Mouse (Mus musculus) heart, postnatal 0 days (tissue): ENCODE measurements around the gene Ggt7. TPM values are rescaled to one million over a fixed set of nuclear protein-coding genes. Genes with fewer than 3 reads are reported as not detected.
"Not testable (repeated sequence)": the region's sequence is repeated elsewhere in the genome, so short reads cannot be mapped to it uniquely, and the experiment has no call there.

Experiments
- ATAC-seq: fragments of 200-750 bp; cut with Nextera tagmentation; 2 replicates; pipeline ENCODE4 v1.8.0; 2017; ENCODE audit warnings: low read depth, moderate number of reproducible peaks, moderate library complexity; ENCODE audit not compliant: insufficient read depth
- DNase-seq: peaks from one replicate; pipeline ENCODE4 v3.0.0-alpha.2; 2016; ENCODE audit warnings: low spot score
- H3K27ac ChIP-seq: fragments of 300-500 bp; sonication (generic); 2 replicates; pipeline ENCODE4 v1.5.1; 2014; ENCODE audit warnings: low read depth, mild to moderate bottlenecking
- H3K27me3 ChIP-seq: fragments of 300-500 bp; sonication (generic); 2 replicates; pipeline ENCODE4 v1.6.1; 2014; ENCODE audit warnings: low read length, mixed read lengths; ENCODE audit not compliant: control insufficient read depth, insufficient read depth
- H3K36me3 ChIP-seq: fragments of 300-500 bp; sonication (generic); replicated peaks from 2 replicates; pipeline ENCODE4 v1.6.1; 2014; ENCODE audit warnings: low read length, mixed read lengths; ENCODE audit not compliant: control insufficient read depth, insufficient read depth
- H3K4me1 ChIP-seq: fragments of 300-500 bp; sonication (generic); 2 replicates; pipeline ENCODE4 v1.6.1; 2014; ENCODE audit warnings: antibody characterized with exemption; ENCODE audit not compliant: control insufficient read depth, insufficient read depth
- H3K4me2 ChIP-seq: fragments of 300-500 bp; sonication (generic); 2 replicates; pipeline ENCODE4 v1.6.1; 2014; ENCODE audit warnings: low read depth, mild to moderate bottlenecking, low read length, moderate library complexity
- H3K4me3 ChIP-seq: fragments of 300-500 bp; sonication (generic); 2 replicates; pipeline ENCODE4 v1.5.1; 2014; ENCODE audit warnings: low read depth, low read length
- H3K9ac ChIP-seq: fragments of 300-500 bp; sonication (generic); replicated peaks from 2 replicates; pipeline ENCODE4 v1.6.1; 2014; ENCODE audit warnings: low read depth, low read length, mixed read lengths
- H3K9me3 ChIP-seq: fragments of 300-500 bp; sonication (generic); replicated peaks from 2 replicates; pipeline ENCODE4 v1.6.1; 2016; ENCODE audit warnings: low read length; ENCODE audit not compliant: control insufficient read depth
- CTCF ChIP-seq: IDR thresholded peaks from 2 replicates; pipeline ENCODE4 v1.5.1; 2016; ENCODE audit warnings: antibody characterized with exemption, control low read depth, low read depth
- EP300 ChIP-seq: IDR thresholded peaks from 2 replicates; pipeline ENCODE4 v1.6.1; 2016; ENCODE audit warnings: antibody characterized with exemption, low read depth
- WGBS: fragments of 180-500 bp; shearing (Covaris S2); extraction: QIAGEN DNeasy Blood & Tissue Kit; methylation state at CpG from one replicate; pipeline ENCODE4 v1.1.7; 2014; 5-methylcytosine and 5-hydroxymethylcytosine counted together
- polyA plus RNA-seq: library from polyadenylated mRNA; unstranded; fragments of >200 nt; fragmentation: Nextera tagmentation; extraction: Ambion mirVana; gene quantifications from 2 replicates; pipeline ENCODE4 v1.2.1, GENCODE M21; 2015
- total RNA-seq: library from RNA; depleted of rRNA; stranded (reverse); fragments of >200 nt; gene quantifications from 2 replicates; pipeline ENCODE4 v1.2.3, GENCODE M21; 2014; ENCODE audit warnings: low replicate concordance; rRNA removed

Ggt7 gene
- total and polyA plus RNA-seq, 2 experiments from 2014 or later: 0.98 to 4.7 TPM

DNA sequence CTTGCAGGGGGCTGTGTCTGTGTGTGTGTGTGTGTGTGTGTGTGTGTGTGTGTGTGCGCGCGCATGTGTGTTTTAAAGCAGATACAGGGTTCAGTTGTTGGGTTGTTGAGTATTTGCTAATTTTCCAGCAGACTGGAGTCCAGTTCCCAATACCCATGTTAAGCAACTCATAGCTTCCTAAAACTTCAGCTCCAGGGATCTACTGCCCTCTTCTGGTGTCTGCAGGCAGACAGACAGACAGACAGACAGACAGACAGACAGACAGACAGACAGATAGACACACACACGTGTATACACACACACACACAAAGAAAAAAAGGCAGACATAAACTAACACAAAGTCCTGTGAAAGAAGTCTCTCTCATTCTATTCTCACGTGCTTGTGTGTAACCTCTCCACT, 66.8 kb downstream of the Ggt7 start:
- WGBS: 83% methylated on average over 5 of the region's 5 CpGs
- no peak overlapping the region for H3K4me2 ChIP-seq

DNA sequence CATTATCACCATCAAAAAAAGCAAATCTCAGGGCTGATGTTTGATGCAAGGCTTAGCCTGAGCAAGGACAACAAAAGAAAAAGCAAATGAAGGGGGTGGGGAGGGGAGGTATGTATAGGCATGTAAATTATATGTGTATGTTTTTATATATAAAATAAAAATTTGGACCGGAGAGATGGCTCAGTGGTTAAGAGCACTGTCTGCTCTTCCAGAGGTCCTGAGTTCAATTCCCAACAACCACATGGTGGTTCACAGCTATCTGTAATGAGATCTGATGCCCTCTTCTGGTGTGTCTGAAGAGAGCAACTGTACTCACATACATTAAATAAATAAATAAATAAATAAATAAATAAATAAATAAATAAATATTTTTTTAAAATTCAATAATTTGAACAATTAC, 70.1 kb downstream of the Ggt7 start:
- ATAC-seq, H3K27ac ChIP-seq, H3K9me3 ChIP-seq, H3K9ac ChIP-seq, H3K36me3 ChIP-seq, H3K27me3 ChIP-seq, H3K4me3 ChIP-seq, DNase-seq, H3K4me1 ChIP-seq, H3K4me2 ChIP-seq: not testable (repeated sequence)
- WGBS: 100% methylated on average over 1 of the region's 1 CpGs

More for the DNA sequence above, 66.8 kb downstream of the Ggt7 start:
- Histone ChIP-seq H3K4me1 (no peaks in the 10 kb centered on the region; the same call in 1 of the 2 replicates), H3K27ac (no peak overlapping the region), H3K4me3 (no peak overlapping the region), H3K9ac (no peak overlapping the region), H3K27me3 (no peaks in the 10 kb centered on the region), H3K36me3 (no peaks in the 10 kb centered on the region), H3K9me3 (no peaks in the 10 kb centered on the region)
- DNase-seq: no peak
- ATAC-seq: no peak
- TF ChIP-seq CTCF: peak; percentile 21
- TF ChIP-seq EP300: no peak

DNA sequence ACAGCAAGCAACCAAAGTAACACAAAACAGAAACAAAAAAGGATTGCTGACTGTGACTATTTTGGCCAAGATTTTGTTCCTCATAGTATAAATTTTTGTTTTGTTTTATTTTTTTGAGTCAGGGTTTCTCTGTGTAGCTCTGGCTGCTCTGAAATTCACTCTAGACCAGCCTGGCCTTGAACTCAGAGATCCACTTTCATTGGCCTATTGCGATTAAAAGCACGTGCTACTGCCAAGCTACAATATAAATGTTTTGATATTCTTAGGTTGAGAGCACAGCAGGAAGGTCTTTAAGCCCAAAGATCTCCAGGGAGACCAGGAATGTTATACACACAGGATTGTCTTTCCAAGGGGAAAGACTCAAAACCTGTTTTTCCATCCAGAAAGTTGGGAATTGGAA, 74.6 kb downstream of the Ggt7 start:
- H3K4me3 ChIP-seq: no peak overlapping the region
- H3K4me1 ChIP-seq: peaks cover 5% of the 10 kb centered on the region; the same call in 1 of the 2 replicates
- 56% methylated on average over 2 of the region's 2 CpGs for WGBS
- ATAC-seq (no peak), DNase-seq (peak; percentile 18)
- H3K27ac ChIP-seq: no peak overlapping the region
- H3K27me3 ChIP-seq: no peaks in the 10 kb centered on the region
- TF ChIP-seq EP300: no peak
- no peak for TF ChIP-seq CTCF
- 0 out of 2 replicates have a peak, but pooled peaks cover 4% of the 10 kb centered on the region for H3K36me3 ChIP-seq
- no peak overlapping the region for H3K9ac ChIP-seq
- no peak overlapping the region for H3K4me2 ChIP-seq
- H3K9me3 ChIP-seq: no peaks in the 10 kb centered on the region

DNA sequence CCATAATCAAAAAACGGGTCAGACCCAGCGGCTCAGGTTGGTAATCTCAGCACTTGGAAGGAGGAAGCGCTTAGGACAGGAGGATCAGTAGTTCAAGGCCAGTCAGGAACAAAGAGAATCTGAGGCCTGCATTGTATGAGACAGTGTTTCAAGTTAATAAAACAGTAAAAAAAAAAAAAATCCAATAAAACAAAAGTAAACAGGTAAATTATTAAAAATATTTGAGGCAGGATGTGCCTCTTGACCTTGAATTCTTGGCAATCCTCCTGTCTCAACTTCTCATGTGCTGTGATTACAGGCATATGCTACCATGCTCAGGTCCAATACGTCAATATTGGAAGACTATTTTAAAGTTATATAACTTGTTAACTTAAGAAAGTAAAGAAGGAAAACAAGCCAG, 75.1 kb downstream of the Ggt7 start:
- WGBS: 81% methylated on average over 4 of the region's 4 CpGs
- no peaks in the 10 kb centered on the region for H3K27me3 ChIP-seq

More for the DNA sequence above, 75.1 kb downstream of the Ggt7 start:
- DNase-seq (no peak), ATAC-seq (no peak)
- Histone ChIP-seq H3K27ac (no peak overlapping the region), H3K4me2 (no peak overlapping the region), H3K4me1 (peaks cover 5% of the 10 kb centered on the region; the same call in 1 of the 2 replicates), H3K9ac (no peak overlapping the region), H3K9me3 (no peaks in the 10 kb centered on the region), H3K4me3 (no peak overlapping the region), H3K36me3 (peaks cover 4% of the 10 kb centered on the region)
- no peak for TF ChIP-seq EP300
- TF ChIP-seq CTCF: no peak

Other genes starting within 250 kb of the Ggt7 start
- gene Map1lc3a, start 241.9 kb downstream of the Ggt7 start, total RNA-seq: 673 and 815 TPM in 2 replicates
- 946 and 987 TPM in 2 replicates for gene Map1lc3a, start 241.9 kb downstream of the Ggt7 start, polyA plus RNA-seq
- gene Pigu, start 160.8 kb downstream of the Ggt7 start, total RNA-seq: 43.7 and 49.0 TPM in 2 replicates
- gene Pigu, start 160.8 kb downstream of the Ggt7 start, polyA plus RNA-seq: 42.9 and 43.3 TPM in 2 replicates
- gene Trp53inp2, start 137.2 kb downstream of the Ggt7 start, total RNA-seq: 348 and 401 TPM in 2 replicates
- gene Trp53inp2, start 137.2 kb downstream of the Ggt7 start, polyA plus RNA-seq: 197 and 202 TPM in 2 replicates
- 35.4 and 41.9 TPM in 2 replicates for gene Ncoa6, start 44.3 kb downstream of the Ggt7 start, total RNA-seq
- 11.4 and 13.4 TPM in 2 replicates for gene Ncoa6, start 44.3 kb downstream of the Ggt7 start, polyA plus RNA-seq
- 40.5 and 47.9 TPM in 2 replicates for gene Acss2, start 289 bp downstream of the Ggt7 start, total RNA-seq
- 20.1 and 22.2 TPM in 2 replicates for gene Acss2, start 289 bp downstream of the Ggt7 start, polyA plus RNA-seq
- gene Gss, start 74.6 kb upstream of the Ggt7 start, total RNA-seq: 32.5 and 52.3 TPM in 2 replicates
- gene Gss, start 74.6 kb upstream of the Ggt7 start, polyA plus RNA-seq: 24.8 and 25.9 TPM in 2 replicates
- gene Myh7b, start 93.0 kb upstream of the Ggt7 start, total RNA-seq: 17.2 and 48.4 TPM in 2 replicates
- 12.2 and 12.5 TPM in 2 replicates for gene Myh7b, start 93.0 kb upstream of the Ggt7 start, polyA plus RNA-seq
- gene Trpc4ap, start 174.1 kb upstream of the Ggt7 start, total RNA-seq: 83.8 and 84.8 TPM in 2 replicates
- 67.0 and 70.5 TPM in 2 replicates for gene Trpc4ap, start 174.1 kb upstream of the Ggt7 start, polyA plus RNA-seq
- gene Edem2, start 211.2 kb upstream of the Ggt7 start, total RNA-seq: 9.7 and 18.4 TPM in 2 replicates
- gene Edem2, start 211.2 kb upstream of the Ggt7 start, polyA plus RNA-seq: 14.8 and 18.1 TPM in 2 replicates
- gene Gm17581, start 217.6 kb upstream of the Ggt7 start, total RNA-seq: not detected in 2 replicates
- gene Gm17581, start 217.6 kb upstream of the Ggt7 start, polyA plus RNA-seq: not detected in 2 replicates
- gene Procr, start 232.9 kb upstream of the Ggt7 start, total RNA-seq: 3.4 and 9.3 TPM in 2 replicates
- gene Procr, start 232.9 kb upstream of the Ggt7 start, polyA plus RNA-seq: 4.0 and 4.7 TPM in 2 replicates